Comparison of ENCODE assay signal across 19 mouse cellular contexts in genomic region chr9:111097543-111097942, GRCm38 (mm10). TPM values are rescaled to one million over a fixed set of nuclear protein-coding genes. Genes with fewer than 3 reads are reported as not detected.
DNase-seq lines count a peak whose midpoint lies in the region; TF ChIP-seq lines count a peak whose summit lies in the region.
"Had no signal": no experiment of that assay in that cellular context is flagged by ENCODE, and none has a peak within 500 bp of the region (broad histone marks: within the 10 kb centered on the region; RNA-seq: fewer than 3 reads in every experiment).

No protein-coding gene starts in this region.

- TF ChIP-seq CTCF in lung, adult 2 months (IDR thresholded peaks at IDR 0.05; ENCODE audit: insufficient read depth, low read length), result no peak

- WGBS in lung, adult 2 months, result 44% methylated on average over 6 of the region's 6 CpGs

- no peaks in the 10 kb centered on the region; the same call in none of the 2 replicates for H3K4me1 ChIP-seq in lung, adult 2 months (ENCODE audit: control insufficient read depth, insufficient read depth, low read length)
- H3K4me1 ChIP-seq: forebrain, embryonic 13.5 days; forebrain, embryonic 15.5 days had no signal

- no peak for TF ChIP-seq POLR2A in lung, adult 2 months (IDR thresholded peaks at IDR 0.05; ENCODE audit: borderline replicate concordance, extremely low read depth, low read depth, low read length)

- DNase-seq in lung, adult 2 months, result peak; percentile 15
- no peak for DNase-seq in lung, postnatal 25 days (ENCODE audit: low spot score)
- DNase-seq in lung, postnatal 36 days, result peak; percentile 49
- no peak for DNase-seq in lung, postnatal 10 days
- DNase-seq in adrenal gland, adult (ENCODE audit: inconsistent age in 2 of 2, low spot score in 1 of 2), result no peak
- DNase-seq: adrenal gland, adult 8-10 months; adrenal gland, postnatal 14 days; adrenal gland, postnatal 36 days; cerebellum, adult 11-12 months; cerebellum, adult 2 months; cerebellum, adult 9-10 months; cerebellum, postnatal 10 days; cerebellum, postnatal 25 days; forebrain, postnatal 0 days had no signal

- no peak overlapping the region for H3K4me3 ChIP-seq in lung, adult 2 months (replicated peaks; ENCODE audit: extremely low read depth, low read depth, low read length)
- H3K4me3 ChIP-seq: embryonic facial prominence, embryonic 10.5 days; embryonic facial prominence, embryonic 12.5 days; forebrain, embryonic 13.5 days; forebrain, embryonic 15.5 days had no signal

RNA-seq across cellular contexts. Expression of gene Lrrfip2, which starts 19.8 kb away (rescaled TPM):
- 19.8 and 22.3 TPM in 2 replicates for polyA plus RNA-seq in lung, adult 2 months (2012; rRNA removed)

RNA-seq across cellular contexts. Expression of gene Ccrl2, which starts 40.2 kb away (rescaled TPM):
- polyA plus RNA-seq in lung, adult 2 months (2012; rRNA removed), result 43.9 and 51.2 TPM in 2 replicates
- polyA plus RNA-seq: C2C12 had no signal

Comparison
In these comparisons a context has a peak if more than half of its experiments do, and no peak if none do; other contexts are left out.
1. DNase-seq: peak in lung, adult 2 months (single experiment) and lung, postnatal 36 days (single experiment); none in lung, postnatal 25 days (single experiment), lung, postnatal 10 days (single experiment) and adrenal gland, adult (0 of 2).